In genomic region chr10:40128497-40128896, GRCm38 (mm10) we compare ENCODE assay signal across 12 mouse cellular contexts. TPM values are rescaled to one million over a fixed set of nuclear protein-coding genes. Genes with fewer than 3 reads are reported as not detected.
A peak's percentile ranks its signal among the peaks of the same experiment; 100 is the strongest.
DNase-seq lines count a peak whose midpoint lies in the region; ATAC-seq and TF ChIP-seq lines count a peak whose summit lies in the region.
"Had no signal": no experiment of that assay in that cellular context is flagged by ENCODE, and none has a peak within 500 bp of the region (broad histone marks: within the 10 kb centered on the region; RNA-seq: fewer than 3 reads in every experiment).

No protein-coding gene starts in this region.

- no peak overlapping the region for H3K4me2 ChIP-seq in intestine, postnatal 0 days (replicated peaks; ENCODE audit: low read depth)
- H3K4me2 ChIP-seq: midbrain, embryonic 15.5 days had no signal

- no peaks in the 10 kb centered on the region for H3K27me3 ChIP-seq in splenic B cell, adult 2 months (ENCODE audit: control insufficient read depth, insufficient read depth, low read length, poor library complexity, severe bottlenecking)
- H3K27me3 ChIP-seq in intestine, postnatal 0 days (replicated peaks; ENCODE audit: control insufficient read depth, insufficient read depth, low read length), result no peaks in the 10 kb centered on the region
- H3K27me3 ChIP-seq: midbrain, embryonic 15.5 days had no signal

- 86% methylated on average over 7 of the region's 7 CpGs for WGBS in intestine, postnatal 0 days

- no peaks in the 10 kb centered on the region for H3K9me3 ChIP-seq in intestine, postnatal 0 days (ENCODE audit: control insufficient read depth)
- H3K9me3 ChIP-seq: midbrain, embryonic 15.5 days had no signal

- no peak overlapping the region for H3K4me3 ChIP-seq in intestine, postnatal 0 days (ENCODE audit: low read depth, low read length)
- H3K4me3 ChIP-seq: midbrain, embryonic 15.5 days had no signal

- TF ChIP-seq CTCF in intestine, postnatal 0 days (IDR thresholded peaks at IDR 0.05; ENCODE audit: low read depth), result no peak

- no peak for DNase-seq in frontal cortex, postnatal 25 days (ENCODE audit: low spot score in 2 of 2)
- DNase-seq in right cerebral cortex, adult 2 months (ENCODE audit: low spot score in 2 of 2), result peak; percentile 47 to 50
- no peak for DNase-seq in right cerebral cortex, postnatal 10 days (ENCODE audit: low spot score in 2 of 2)
- peak; percentile 35 to 85 for DNase-seq in left cerebral cortex, postnatal 25 days (ENCODE audit: low spot score in 2 of 2)
- peak; percentile 40 for DNase-seq in splenic B cell, adult 2 months (ENCODE audit: low read depth, low spot score)
- DNase-seq in adrenal gland, postnatal 4 days (ENCODE audit: low spot score in 2 of 2), result no peak
- DNase-seq: heart, postnatal 36 days; retina, postnatal 1 day had no signal

- H3K9ac ChIP-seq in intestine, postnatal 0 days (ENCODE audit: low read depth, low read length), result no peak overlapping the region
- H3K9ac ChIP-seq: midbrain, embryonic 15.5 days had no signal

- intact Hi-C loops in left cerebral cortex, postnatal 25 days (cut with DNase I), result loop anchor here (5.0 kb wide), 1 partner anchor 41 kb away; no protein-coding TSS in a partner anchor

- ATAC-seq in frontal cortex, adult (ENCODE audit: low TSS enrichment), result peak; percentile 99
- ATAC-seq in intestine, postnatal 0 days, result no peak
- ATAC-seq: forebrain, embryonic 16.5 days; midbrain, embryonic 15.5 days had no signal

- H3K36me3 ChIP-seq in splenic B cell, adult 2 months (ENCODE audit: control insufficient read depth, insufficient read depth, low read length, poor library complexity, severe bottlenecking), result no peaks in the 10 kb centered on the region
- H3K36me3 ChIP-seq in intestine, postnatal 0 days (ENCODE audit: control insufficient read depth, insufficient read depth), result 0 out of 2 replicates have a peak, but pooled peaks cover 3% of the 10 kb centered on the region
- H3K36me3 ChIP-seq: midbrain, embryonic 15.5 days had no signal

- no peak overlapping the region for H3K27ac ChIP-seq in intestine, postnatal 0 days (ENCODE audit: low read depth, low read length)
- H3K27ac ChIP-seq: midbrain, embryonic 15.5 days had no signal

- no peaks in the 10 kb centered on the region; the same call in 1 of the 2 replicates for H3K4me1 ChIP-seq in intestine, postnatal 0 days (replicated peaks; ENCODE audit: control insufficient read depth, insufficient read depth, low read length)
- H3K4me1 ChIP-seq: midbrain, embryonic 15.5 days had no signal

RNA-seq across cellular contexts. Expression of gene Slc16a10, which starts 13.6 kb away (rescaled TPM):
- total RNA-seq in left cerebral cortex, postnatal 25 days (2021), result 1 to 10 TPM; 2.5 to 3.4 TPM
- 57.5 and 59.5 TPM in 2 replicates for polyA plus RNA-seq in intestine, postnatal 0 days (2015; fragmentation: Nextera tagmentation; extraction: Ambion mirVana)
- total RNA-seq in adrenal gland, postnatal 4 days (2021), result 10 to 100 TPM; 17.4 to 19.3 TPM

Comparison
In these comparisons a context has a peak if more than half of its experiments do, and no peak if none do; other contexts are left out.
1. DNase-seq: peak in right cerebral cortex, adult 2 months (2 of 2), left cerebral cortex, postnatal 25 days (2 of 2) and splenic B cell, adult 2 months (single experiment); none in frontal cortex, postnatal 25 days (0 of 2), right cerebral cortex, postnatal 10 days (0 of 2) and adrenal gland, postnatal 4 days (0 of 2).
2. RNA of gene Slc16a10, which starts 13.6 kb away (total RNA-seq): 17.4 to 19.3 TPM in adrenal gland, postnatal 4 days; 2.5 to 3.4 TPM in left cerebral cortex, postnatal 25 days; every median in the first group is over 4 times any median in the second.